Mouse (Mus musculus) bone marrow, adult 2 months (tissue): Measurements from ENCODE around the gene Prkn.

Source experiments
- CTCF ChIP-seq: fragments of 200-500 bp; IDR thresholded peaks from 2 replicates; pipeline ENCODE4 v1.5.1; 2011; ENCODE audit warnings: low read length, control low read depth; ENCODE audit not compliant: control insufficient read depth, insufficient read depth
- POLR2A ChIP-seq: fragments of 200-500 bp; IDR thresholded peaks from 2 replicates; pipeline ENCODE4 v1.6.1; 2011; ENCODE audit warnings: low read depth, mild to moderate bottlenecking, control low read depth, low read length, borderline replicate concordance; ENCODE audit not compliant: control insufficient read depth

DNA sequence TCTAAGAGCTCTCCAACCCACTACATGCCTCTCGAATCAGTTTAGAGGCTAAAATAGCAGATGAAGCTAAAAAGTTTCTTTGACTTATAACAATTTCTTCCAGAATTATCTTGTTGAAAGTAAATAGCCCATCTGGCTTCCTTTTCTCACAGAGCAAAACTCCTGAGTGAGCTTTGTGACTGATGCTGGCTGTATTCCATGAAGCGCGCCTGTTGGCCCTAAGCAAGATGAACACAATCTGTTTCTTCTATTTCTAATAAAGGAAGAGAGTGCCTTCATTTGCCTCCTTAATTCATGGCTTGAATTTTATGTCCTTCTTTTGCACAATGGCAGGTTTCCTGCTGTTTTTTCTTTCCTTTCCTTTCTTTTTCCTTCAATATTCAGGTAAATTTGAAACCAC, 14.0 kb downstream of the Prkn start:
- TF ChIP-seq CTCF (no peak), POLR2A (no peak)
